Mouse (Mus musculus) liver, embryonic 14.5 days (tissue): ENCODE results near the gene Slc43a1. TPM values are rescaled to one million over a fixed set of nuclear protein-coding genes. Genes with fewer than 3 reads are reported as not detected.

Experiments
- ATAC-seq: fragments of 200-750 bp; cut with Nextera tagmentation; 2 replicates; pipeline ENCODE4 v1.8.0; 2017; ENCODE audit warnings: moderate number of reproducible peaks, mild to moderate bottlenecking, moderate library complexity; ENCODE audit not compliant: insufficient read depth
- DNase-seq, 3 experiments: peaks; one replicate each; pipeline ENCODE4 v3.0.0-alpha.2; 2012 to 2013; ENCODE audit warnings: low read depth in 3 of 3, low spot score in 3 of 3
- H3K27ac ChIP-seq: fragments of 300-500 bp; sonication (generic); 2 replicates; pipeline ENCODE4 v1.5.1; 2014; ENCODE audit warnings: moderate library complexity, mild to moderate bottlenecking, control low read depth, inconsistent platforms
- H3K27me3 ChIP-seq: fragments of 300-500 bp; sonication (generic); 2 replicates; pipeline ENCODE4 v1.6.1; 2014; ENCODE audit warnings: mild to moderate bottlenecking, low read length, moderate library complexity; ENCODE audit not compliant: control insufficient read depth, insufficient read depth
- H3K36me3 ChIP-seq: fragments of 300-500 bp; sonication (generic); replicated peaks from 2 replicates; pipeline ENCODE4 v1.6.1; 2014; ENCODE audit warnings: low read depth; ENCODE audit not compliant: control insufficient read depth, insufficient read depth
- H3K4me1 ChIP-seq, 2 experiments: fragments of 200-500 bp in 1 of 2; fragments of 300-500 bp in 1 of 2; sonication (generic) in 1 of 2; replicated peaks; 2 replicates each; pipeline ENCODE4 v1.6.1; 2012 to 2014; ENCODE audit warnings: antibody characterized with exemption in 1 of 2, inconsistent platforms in 1 of 2, low read length in 1 of 2; ENCODE audit not compliant: control insufficient read depth in 2 of 2, insufficient read depth in 2 of 2
- H3K4me2 ChIP-seq: fragments of 300-500 bp; sonication (generic); 2 replicates; pipeline ENCODE4 v1.6.1; 2014; ENCODE audit warnings: low read depth, mild to moderate bottlenecking, control low read depth, moderate library complexity
- H3K4me3 ChIP-seq, 2 experiments: fragments of 200-500 bp in 1 of 2; fragments of 300-500 bp in 1 of 2; sonication (generic) in 1 of 2; 2 replicates each; pipeline ENCODE4 v1.5.1; 2012 to 2014; ENCODE audit warnings: low read depth in 2 of 2, low read length in 2 of 2, mild to moderate bottlenecking in 2 of 2, control low read depth in 1 of 2, inconsistent platforms in 1 of 2, moderate library complexity in 1 of 2; ENCODE audit not compliant: insufficient read depth in 1 of 2
- H3K9ac ChIP-seq: fragments of 300-500 bp; sonication (generic); replicated peaks from 2 replicates; pipeline ENCODE4 v1.6.1; 2014; ENCODE audit warnings: mild to moderate bottlenecking, control low read depth, moderate library complexity
- H3K9me3 ChIP-seq: fragments of 300-500 bp; sonication (generic); 2 replicates; pipeline ENCODE4 v1.6.1; 2016; ENCODE audit warnings: low read length, mixed read lengths; ENCODE audit not compliant: control insufficient read depth
- EP300 ChIP-seq: IDR thresholded peaks from 2 replicates; pipeline ENCODE4 v1.6.1; 2016; ENCODE audit warnings: antibody characterized with exemption, low read depth
- WGBS: fragments of 180-500 bp; shearing (Covaris S2); extraction: QIAGEN DNeasy Blood & Tissue Kit; methylation state at CpG from one replicate; pipeline ENCODE4 v1.1.7; 2014; ENCODE audit not compliant: insufficient replicate concordance; 5-methylcytosine and 5-hydroxymethylcytosine counted together
- polyA plus RNA-seq, 2 experiments: library from polyadenylated mRNA; depleted of rRNA in 1 of 2; stranded (reverse) in 1 of 2; unstranded in 1 of 2; fragments of >200 nt; fragmentation: Nextera tagmentation in 1 of 2; extraction: Ambion mirVana in 1 of 2; gene quantifications; 2 replicates each; pipeline versions ENCODE4 v1.2.1 to v1.2.3; 2012 to 2014

Slc43a1 gene
- polyA plus RNA-seq, 2 experiments, result 144 to 174 TPM

GRCm38 (mm10) chr2:84912722-84913121 lies 74.1 kb downstream of the Slc43a1 start:
- Histone ChIP-seq H3K36me3 (no peaks in the 10 kb centered on the region), H3K4me3 (no peak overlapping the region), H3K4me2 (no peak overlapping the region), H3K9me3 (no peaks in the 10 kb centered on the region), H3K27me3 (no peaks in the 10 kb centered on the region), H3K9ac (no peak overlapping the region), H3K4me1 (peaks cover 0 to 6% of the 10 kb centered on the region in 2 experiments; a peak in 1 of 4 replicates), H3K27ac (no peak overlapping the region)
- TF ChIP-seq EP300, result no peak
- ATAC-seq, result no peak
- no peak for DNase-seq
- 57% methylated on average over 3 of the region's 3 CpGs for WGBS

Other genes with a start within 250 kb of the Slc43a1 start
- 14.6 and 16.0 TPM in 2 replicates for gene Ctnnd1, start 188.1 kb upstream of the Slc43a1 start, polyA plus RNA-seq (2012; rRNA removed)
- 8.5 and 9.8 TPM in 2 replicates for gene Ctnnd1, start 188.1 kb upstream of the Slc43a1 start, polyA plus RNA-seq (2014; fragmentation: Nextera tagmentation; extraction: Ambion mirVana)
- gene Btbd18, start 179.8 kb upstream of the Slc43a1 start, polyA plus RNA-seq (2012; rRNA removed), result not detected in 2 replicates
- 0.05 TPM in 1 of 2 replicates, not detected in the other for gene Btbd18, start 179.8 kb upstream of the Slc43a1 start, polyA plus RNA-seq (2014; fragmentation: Nextera tagmentation; extraction: Ambion mirVana)
- gene Selenoh, start 168.1 kb upstream of the Slc43a1 start, polyA plus RNA-seq (2012; rRNA removed), result 97.8 and 135 TPM in 2 replicates
- gene Selenoh, start 168.1 kb upstream of the Slc43a1 start, polyA plus RNA-seq (2014; fragmentation: Nextera tagmentation; extraction: Ambion mirVana), result 115 TPM in 2 replicates
- gene Gm28635, start 160.8 kb upstream of the Slc43a1 start, polyA plus RNA-seq (2012; rRNA removed), result 0.01 TPM in 1 of 2 replicates, not detected in the other
- gene Gm28635, start 160.8 kb upstream of the Slc43a1 start, polyA plus RNA-seq (2014; fragmentation: Nextera tagmentation; extraction: Ambion mirVana), result not detected in 2 replicates
- 9.6 and 12.3 TPM in 2 replicates for gene Med19, start 160.4 kb upstream of the Slc43a1 start, polyA plus RNA-seq (2012; rRNA removed)
- gene Med19, start 160.4 kb upstream of the Slc43a1 start, polyA plus RNA-seq (2014; fragmentation: Nextera tagmentation; extraction: Ambion mirVana), result 22.4 and 23.4 TPM in 2 replicates
- 18.7 and 24.7 TPM in 2 replicates for gene Tmx2, start 159.7 kb upstream of the Slc43a1 start, polyA plus RNA-seq (2012; rRNA removed)
- gene Tmx2, start 159.7 kb upstream of the Slc43a1 start, polyA plus RNA-seq (2014; fragmentation: Nextera tagmentation; extraction: Ambion mirVana), result 66.3 and 70.9 TPM in 2 replicates
- gene Zdhhc5, start 123.7 kb upstream of the Slc43a1 start, polyA plus RNA-seq (2012; rRNA removed), result 17.2 and 17.4 TPM in 2 replicates
- 18.8 and 20.1 TPM in 2 replicates for gene Zdhhc5, start 123.7 kb upstream of the Slc43a1 start, polyA plus RNA-seq (2014; fragmentation: Nextera tagmentation; extraction: Ambion mirVana)
- gene Clp1, start 111.5 kb upstream of the Slc43a1 start, polyA plus RNA-seq (2012; rRNA removed), result 22.1 and 27.5 TPM in 2 replicates
- 50.9 and 54.6 TPM in 2 replicates for gene Clp1, start 111.5 kb upstream of the Slc43a1 start, polyA plus RNA-seq (2014; fragmentation: Nextera tagmentation; extraction: Ambion mirVana)
- gene Ypel4, start 104.8 kb upstream of the Slc43a1 start, polyA plus RNA-seq (2012; rRNA removed), result 122 and 145 TPM in 2 replicates
- 53.4 and 58.1 TPM in 2 replicates for gene Ypel4, start 104.8 kb upstream of the Slc43a1 start, polyA plus RNA-seq (2014; fragmentation: Nextera tagmentation; extraction: Ambion mirVana)
- 1.1 and 1.8 TPM in 2 replicates for gene Gm19426, start 95.2 kb upstream of the Slc43a1 start, polyA plus RNA-seq (2012; rRNA removed)
- 0.98 and 1.1 TPM in 2 replicates for gene Gm19426, start 95.2 kb upstream of the Slc43a1 start, polyA plus RNA-seq (2014; fragmentation: Nextera tagmentation; extraction: Ambion mirVana)
- gene Serping1, start 63.4 kb upstream of the Slc43a1 start, polyA plus RNA-seq (2012; rRNA removed), result 32.4 and 35.4 TPM in 2 replicates
- 45.4 and 61.5 TPM in 2 replicates for gene Serping1, start 63.4 kb upstream of the Slc43a1 start, polyA plus RNA-seq (2014; fragmentation: Nextera tagmentation; extraction: Ambion mirVana)
- 243 and 304 TPM in 2 replicates for gene Ube2l6, start 40.0 kb upstream of the Slc43a1 start, polyA plus RNA-seq (2012; rRNA removed)
- 469 and 479 TPM in 2 replicates for gene Ube2l6, start 40.0 kb upstream of the Slc43a1 start, polyA plus RNA-seq (2014; fragmentation: Nextera tagmentation; extraction: Ambion mirVana)
- 0.09 and 0.38 TPM in 2 replicates for gene Smtnl1, start 16.2 kb upstream of the Slc43a1 start, polyA plus RNA-seq (2012; rRNA removed)
- 0.23 and 0.25 TPM in 2 replicates for gene Smtnl1, start 16.2 kb upstream of the Slc43a1 start, polyA plus RNA-seq (2014; fragmentation: Nextera tagmentation; extraction: Ambion mirVana)
- 39.8 and 46.6 TPM in 2 replicates for gene Timm10, start 11.9 kb upstream of the Slc43a1 start, polyA plus RNA-seq (2012; rRNA removed)
- gene Timm10, start 11.9 kb upstream of the Slc43a1 start, polyA plus RNA-seq (2014; fragmentation: Nextera tagmentation; extraction: Ambion mirVana), result 40.6 and 41.5 TPM in 2 replicates
- gene Rtn4rl2, start 47.9 kb downstream of the Slc43a1 start, polyA plus RNA-seq (2012; rRNA removed), result 0.03 and 0.06 TPM in 2 replicates
- 0.14 TPM in 1 of 2 replicates, not detected in the other for gene Rtn4rl2, start 47.9 kb downstream of the Slc43a1 start, polyA plus RNA-seq (2014; fragmentation: Nextera tagmentation; extraction: Ambion mirVana)
- gene Slc43a3, start 97.7 kb downstream of the Slc43a1 start, polyA plus RNA-seq (2012; rRNA removed), result 158 and 159 TPM in 2 replicates
- gene Slc43a3, start 97.7 kb downstream of the Slc43a1 start, polyA plus RNA-seq (2014; fragmentation: Nextera tagmentation; extraction: Ambion mirVana), result 113 and 124 TPM in 2 replicates
- gene Prg2, start 141.6 kb downstream of the Slc43a1 start, polyA plus RNA-seq (2012; rRNA removed), result 33.3 and 62.4 TPM in 2 replicates
- gene Prg2, start 141.6 kb downstream of the Slc43a1 start, polyA plus RNA-seq (2014; fragmentation: Nextera tagmentation; extraction: Ambion mirVana), result 17.9 and 21.8 TPM in 2 replicates
- gene Prg3, start 149.4 kb downstream of the Slc43a1 start, polyA plus RNA-seq (2012; rRNA removed), result 2.6 and 4.4 TPM in 2 replicates
- gene Prg3, start 149.4 kb downstream of the Slc43a1 start, polyA plus RNA-seq (2014; fragmentation: Nextera tagmentation; extraction: Ambion mirVana), result 2.1 and 3.4 TPM in 2 replicates
- gene Ssrp1, start 198.4 kb downstream of the Slc43a1 start, polyA plus RNA-seq (2012; rRNA removed), result 82.2 and 115 TPM in 2 replicates
- 160 and 183 TPM in 2 replicates for gene Ssrp1, start 198.4 kb downstream of the Slc43a1 start, polyA plus RNA-seq (2014; fragmentation: Nextera tagmentation; extraction: Ambion mirVana)
- gene P2rx3, start 198.6 kb downstream of the Slc43a1 start, polyA plus RNA-seq (2012; rRNA removed), result 0.12 and 0.22 TPM in 2 replicates
- 0.08 and 0.17 TPM in 2 replicates for gene P2rx3, start 198.6 kb downstream of the Slc43a1 start, polyA plus RNA-seq (2014; fragmentation: Nextera tagmentation; extraction: Ambion mirVana)
- 3.9 and 4.4 TPM in 2 replicates for gene Tnks1bp1, start 209.2 kb downstream of the Slc43a1 start, polyA plus RNA-seq (2012; rRNA removed)
- gene Tnks1bp1, start 209.2 kb downstream of the Slc43a1 start, polyA plus RNA-seq (2014; fragmentation: Nextera tagmentation; extraction: Ambion mirVana), result 0.75 and 1.0 TPM in 2 replicates